Mouse (Mus musculus): Measurements from ENCODE around the gene Ccdc83.
"Not testable (repeated sequence)": the region's sequence is repeated elsewhere in the genome, so short reads cannot be mapped to it uniquely, and the experiment has no call there.

Ccdc83 gene

DNA sequence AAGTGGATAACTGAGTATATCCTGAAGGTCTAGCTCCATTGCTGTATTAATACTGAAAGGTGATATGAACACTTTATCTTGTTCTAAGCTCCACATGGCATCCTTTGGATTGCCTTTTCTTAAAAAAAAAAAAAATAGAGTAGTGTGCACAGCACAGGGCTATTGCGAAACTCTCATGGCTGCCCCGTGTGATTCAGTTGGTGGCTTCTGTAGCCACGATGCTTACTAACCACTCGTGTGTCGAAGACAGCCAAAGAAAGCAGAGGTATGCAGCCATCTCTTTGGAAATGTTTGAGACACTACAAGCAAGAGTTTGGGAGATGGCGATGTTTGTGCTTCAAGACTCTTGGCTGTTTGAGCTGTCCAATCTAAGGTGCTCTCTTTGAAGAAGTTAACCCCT lies 22.4 kb downstream of the Ccdc83 start:
- no peaks in the 10 kb centered on the region for H3K27me3 ChIP-seq (ENCODE audit: insufficient read depth, low read length)
- no peaks in the 10 kb centered on the region for H3K36me3 ChIP-seq (ENCODE audit: insufficient read depth, low read length)
- no peak overlapping the region for H3K4me3 ChIP-seq (replicated peaks; ENCODE audit: low read length)
- H3K4me1 ChIP-seq (replicated peaks; ENCODE audit: low read depth, low read length) = no peaks in the 10 kb centered on the region
- peaks cover 6% of the 10 kb centered on the region; the same call in 1 of the 2 replicates for H3K9me3 ChIP-seq (ENCODE audit: low read length)
- TF ChIP-seq NANOG (IDR thresholded peaks at IDR 0.05; ENCODE audit: borderline replicate concordance, low read length) (no peak), POU5F1 (IDR thresholded peaks at IDR 0.05; ENCODE audit: borderline replicate concordance, low read length) (no peak), CTCF (conservative IDR thresholded peaks at IDR 0.05; ENCODE audit: low read length) (no peak)

DNA sequence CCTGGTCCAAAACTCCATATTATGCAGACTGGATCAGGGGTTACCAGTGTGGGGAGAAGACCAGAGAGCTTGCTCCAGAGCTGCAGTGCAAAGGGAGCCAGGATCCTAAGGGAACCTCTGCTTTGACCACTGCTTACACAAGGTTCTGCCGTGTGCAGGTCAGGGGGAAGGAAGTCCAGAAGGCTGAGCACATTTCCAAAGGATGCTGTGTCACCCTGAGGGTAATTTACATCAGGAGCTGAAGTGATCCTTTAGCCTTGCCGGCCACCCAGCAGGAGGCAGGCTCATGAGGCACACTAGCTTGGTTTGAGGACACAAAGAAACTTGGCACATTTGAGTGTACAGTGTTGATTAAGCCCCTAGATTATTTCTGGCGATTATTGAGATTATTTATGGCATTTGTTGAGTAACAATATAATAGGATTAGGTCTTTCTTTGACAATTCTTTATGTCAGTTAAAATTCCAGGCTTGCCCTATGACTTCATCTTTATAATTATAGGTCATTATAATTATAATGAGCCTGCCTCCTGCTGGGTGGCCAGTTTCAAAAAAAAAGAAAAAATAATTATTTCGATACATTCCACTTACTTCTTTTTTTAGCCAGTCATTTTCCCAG lies 29.2 kb downstream of the Ccdc83 start:
- peaks cover 4% of the 10 kb centered on the region; the same call in 1 of the 2 replicates for H3K4me1 ChIP-seq (replicated peaks; ENCODE audit: low read depth, low read length)
- no peak overlapping the region for H3K4me3 ChIP-seq (replicated peaks; ENCODE audit: low read length)
- H3K36me3 ChIP-seq (ENCODE audit: insufficient read depth, low read length) = no peaks in the 10 kb centered on the region
- peaks cover 3% of the 10 kb centered on the region; the same call in 1 of the 2 replicates for H3K9me3 ChIP-seq (ENCODE audit: low read length)
- H3K27me3 ChIP-seq (ENCODE audit: insufficient read depth, low read length) = peaks cover 3% of the 10 kb centered on the region; the same call in 1 of the 2 replicates
- TF ChIP-seq CTCF (conservative IDR thresholded peaks at IDR 0.05; ENCODE audit: low read length) (no peak), NANOG (IDR thresholded peaks at IDR 0.05; ENCODE audit: borderline replicate concordance, low read length) (no peak), POU5F1 (IDR thresholded peaks at IDR 0.05; ENCODE audit: borderline replicate concordance, low read length) (no peak)

DNA sequence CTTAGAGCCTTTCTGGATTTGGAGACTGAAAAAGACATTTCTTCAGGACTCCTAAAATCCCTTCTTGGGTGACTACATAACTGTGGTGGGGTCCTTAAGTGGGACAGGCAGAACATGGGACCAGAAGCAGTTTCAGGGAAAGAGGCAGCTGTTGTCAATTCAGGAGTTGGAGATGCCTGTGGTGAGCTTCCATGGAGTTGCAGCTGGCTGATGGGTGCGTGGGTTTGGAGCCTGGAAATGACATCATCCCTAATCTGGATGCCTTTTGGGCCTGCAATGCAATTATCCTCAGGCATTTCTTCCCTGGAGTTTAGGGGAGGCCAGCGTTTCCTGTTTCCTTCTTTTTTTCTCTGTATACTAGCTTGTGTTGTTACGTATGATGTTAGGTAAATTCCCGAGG lies 31.7 kb downstream of the Ccdc83 start:
- Histone ChIP-seq H3K4me1 (replicated peaks; ENCODE audit: low read depth, low read length) (peaks cover 4% of the 10 kb centered on the region; the same call in 1 of the 2 replicates), H3K4me3 (replicated peaks; ENCODE audit: low read length) (no peak overlapping the region), H3K27me3 (ENCODE audit: insufficient read depth, low read length) (peaks cover 3% of the 10 kb centered on the region; the same call in 1 of the 2 replicates), H3K36me3 (ENCODE audit: insufficient read depth, low read length) (no peaks in the 10 kb centered on the region), H3K9me3 (ENCODE audit: low read length) (peaks cover 3% of the 10 kb centered on the region; the same call in 1 of the 2 replicates)
- no peak for TF ChIP-seq NANOG (IDR thresholded peaks at IDR 0.05; ENCODE audit: borderline replicate concordance, low read length)
- TF ChIP-seq POU5F1 (IDR thresholded peaks at IDR 0.05; ENCODE audit: borderline replicate concordance, low read length) = no peak
- TF ChIP-seq CTCF (conservative IDR thresholded peaks at IDR 0.05; ENCODE audit: low read length) = no peak

DNA sequence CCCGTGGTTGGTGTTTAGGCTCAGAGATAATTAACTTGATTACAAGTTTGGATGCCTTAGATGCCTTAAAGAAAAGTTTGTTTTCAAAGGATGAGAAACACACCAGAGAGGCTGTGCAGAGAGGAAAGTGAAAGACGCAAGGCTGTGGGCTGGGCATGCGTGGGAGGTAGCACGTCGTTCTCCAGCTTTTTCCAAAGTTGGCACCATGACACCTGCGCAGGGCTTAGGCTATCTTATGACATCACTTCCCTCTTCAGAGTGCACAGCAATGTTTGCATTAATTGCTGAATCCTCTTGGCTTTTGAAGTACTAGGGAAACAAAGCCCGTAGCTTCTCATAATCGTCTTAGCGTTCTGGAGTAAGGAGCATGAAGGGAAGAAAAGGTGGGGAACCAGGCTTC lies 34.1 kb downstream of the Ccdc83 start:
- H3K4me1 ChIP-seq (replicated peaks; ENCODE audit: low read depth, low read length) = peaks cover 3% of the 10 kb centered on the region; the same call in 1 of the 2 replicates
- no peaks in the 10 kb centered on the region for H3K36me3 ChIP-seq (ENCODE audit: insufficient read depth, low read length)
- H3K4me3 ChIP-seq (replicated peaks; ENCODE audit: low read length) = no peak overlapping the region
- TF ChIP-seq NANOG (IDR thresholded peaks at IDR 0.05; ENCODE audit: borderline replicate concordance, low read length) (no peak), POU5F1 (IDR thresholded peaks at IDR 0.05; ENCODE audit: borderline replicate concordance, low read length) (no peak), CTCF (conservative IDR thresholded peaks at IDR 0.05; ENCODE audit: low read length) (no peak)
- peaks cover 3% of the 10 kb centered on the region; the same call in 1 of the 2 replicates for H3K27me3 ChIP-seq (ENCODE audit: insufficient read depth, low read length)
- H3K9me3 ChIP-seq (ENCODE audit: low read length) = peaks cover 3% of the 10 kb centered on the region; the same call in 1 of the 2 replicates

DNA sequence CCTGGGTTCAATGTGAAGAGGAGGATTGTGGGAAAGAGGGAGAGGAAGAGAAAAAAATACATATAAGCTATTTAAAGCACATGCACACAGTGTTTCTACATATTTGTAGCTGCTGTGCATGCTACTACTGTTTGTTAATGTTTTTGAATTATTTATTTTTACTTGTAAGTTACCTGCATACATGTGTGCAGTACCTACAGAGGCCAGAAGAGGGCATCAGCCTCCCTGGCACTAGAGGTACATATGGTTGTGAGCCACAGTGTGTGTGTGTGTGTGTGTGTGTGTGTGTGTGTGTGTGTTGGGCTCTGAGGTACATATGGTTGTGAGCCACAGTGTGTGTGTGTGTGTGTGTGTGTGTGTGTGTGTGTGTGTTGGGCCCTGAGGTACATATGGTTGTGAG lies 36.7 kb downstream of the Ccdc83 start:
- H3K4me3 ChIP-seq (replicated peaks; ENCODE audit: low read length); H3K9me3 ChIP-seq (ENCODE audit: low read length); H3K4me1 ChIP-seq (replicated peaks; ENCODE audit: low read depth, low read length); H3K27me3 ChIP-seq (ENCODE audit: insufficient read depth, low read length); H3K36me3 ChIP-seq (ENCODE audit: insufficient read depth, low read length): not testable (repeated sequence)
- TF ChIP-seq CTCF (conservative IDR thresholded peaks at IDR 0.05; ENCODE audit: low read length) = peak; percentile 67

DNA sequence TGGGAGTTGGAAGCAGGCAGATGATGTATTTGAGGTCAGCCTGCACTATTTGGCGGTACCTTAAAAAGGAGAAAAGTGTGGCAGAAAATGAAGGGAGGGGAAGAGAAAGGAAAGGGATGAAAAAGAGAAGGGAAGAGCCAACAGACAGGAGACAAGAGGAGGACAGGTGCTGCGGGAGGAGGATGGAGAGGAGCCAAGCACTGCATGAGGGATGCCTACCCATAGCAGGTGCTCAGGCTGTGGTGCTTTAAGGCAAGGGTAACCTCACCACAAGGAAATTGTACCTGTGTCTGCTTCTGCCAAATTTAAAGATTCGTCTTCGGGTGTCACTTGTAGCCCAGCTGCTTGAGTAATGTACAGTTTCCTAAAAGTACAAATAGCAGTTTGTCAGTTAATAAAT lies 37.5 kb downstream of the Ccdc83 start:
- Histone ChIP-seq H3K4me1 (replicated peaks; ENCODE audit: low read depth, low read length) (no peaks in the 10 kb centered on the region), H3K9me3 (ENCODE audit: low read length) (no peaks in the 10 kb centered on the region), H3K27me3 (ENCODE audit: insufficient read depth, low read length) (no peaks in the 10 kb centered on the region), H3K4me3 (replicated peaks; ENCODE audit: low read length) (no peak overlapping the region), H3K36me3 (ENCODE audit: insufficient read depth, low read length) (no peaks in the 10 kb centered on the region)
- no peak for TF ChIP-seq NANOG (IDR thresholded peaks at IDR 0.05; ENCODE audit: borderline replicate concordance, low read length)
- TF ChIP-seq CTCF (conservative IDR thresholded peaks at IDR 0.05; ENCODE audit: low read length) = no peak
- TF ChIP-seq POU5F1 (IDR thresholded peaks at IDR 0.05; ENCODE audit: borderline replicate concordance, low read length) = no peak

DNA sequence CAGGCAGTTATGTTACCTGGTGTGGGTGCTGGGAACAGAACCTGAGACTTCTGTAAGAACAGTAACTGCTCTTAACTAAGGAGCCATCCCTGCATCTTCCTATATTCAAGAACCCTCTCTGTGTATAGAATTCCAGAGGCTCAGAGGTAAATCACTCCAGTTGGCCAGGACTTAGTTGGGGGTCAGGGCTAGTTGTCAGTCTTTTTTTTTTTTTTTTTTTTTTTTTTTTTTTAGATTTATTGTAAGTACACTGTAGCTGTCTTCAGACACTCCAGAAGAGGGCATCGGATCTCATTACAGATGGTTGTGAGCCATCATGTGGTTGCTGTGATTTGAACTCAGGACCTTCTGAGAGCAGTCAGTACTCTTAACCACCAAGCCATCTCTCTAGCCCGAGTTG lies 44.1 kb downstream of the Ccdc83 start:
- Histone ChIP-seq H3K27me3 (ENCODE audit: insufficient read depth, low read length) (no peaks in the 10 kb centered on the region), H3K4me1 (replicated peaks; ENCODE audit: low read depth, low read length) (no peaks in the 10 kb centered on the region), H3K9me3 (ENCODE audit: low read length) (no peaks in the 10 kb centered on the region), H3K4me3 (replicated peaks; ENCODE audit: low read length) (no peak overlapping the region), H3K36me3 (ENCODE audit: insufficient read depth, low read length) (no peaks in the 10 kb centered on the region)
- TF ChIP-seq NANOG (IDR thresholded peaks at IDR 0.05; ENCODE audit: borderline replicate concordance, low read length) = no peak
- TF ChIP-seq POU5F1 (IDR thresholded peaks at IDR 0.05; ENCODE audit: borderline replicate concordance, low read length) = no peak
- no peak for TF ChIP-seq CTCF (conservative IDR thresholded peaks at IDR 0.05; ENCODE audit: low read length)

DNA sequence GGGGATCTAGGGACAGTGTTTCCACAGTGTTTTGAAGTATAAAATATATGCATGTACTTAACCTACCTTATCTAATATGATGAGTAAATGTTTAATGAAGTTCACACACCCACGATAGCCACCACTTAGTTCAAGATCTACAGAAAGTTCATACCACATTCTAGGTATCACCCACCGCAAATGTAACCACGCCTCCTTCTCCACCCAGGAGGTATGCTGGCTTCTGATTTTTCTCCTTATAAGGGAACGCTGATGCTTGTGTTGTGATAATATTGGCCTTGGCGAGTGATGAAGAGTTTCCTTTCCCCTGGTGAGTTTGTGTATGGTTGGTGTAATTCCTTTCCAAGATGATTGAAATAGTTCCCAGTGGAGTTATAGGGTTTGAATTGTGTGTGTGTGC lies 47.5 kb downstream of the Ccdc83 start:
- peaks cover 22% of the 10 kb centered on the region for H3K9me3 ChIP-seq (ENCODE audit: low read length)
- TF ChIP-seq CTCF (conservative IDR thresholded peaks at IDR 0.05; ENCODE audit: low read length) (no peak), POU5F1 (IDR thresholded peaks at IDR 0.05; ENCODE audit: borderline replicate concordance, low read length) (no peak), NANOG (IDR thresholded peaks at IDR 0.05; ENCODE audit: borderline replicate concordance, low read length) (no peak)
- H3K4me3 ChIP-seq (replicated peaks; ENCODE audit: low read length) = no peak overlapping the region
- no peaks in the 10 kb centered on the region for H3K36me3 ChIP-seq (ENCODE audit: insufficient read depth, low read length)
- no peaks in the 10 kb centered on the region for H3K4me1 ChIP-seq (replicated peaks; ENCODE audit: low read depth, low read length)
- H3K27me3 ChIP-seq (ENCODE audit: insufficient read depth, low read length) = no peaks in the 10 kb centered on the region

DNA sequence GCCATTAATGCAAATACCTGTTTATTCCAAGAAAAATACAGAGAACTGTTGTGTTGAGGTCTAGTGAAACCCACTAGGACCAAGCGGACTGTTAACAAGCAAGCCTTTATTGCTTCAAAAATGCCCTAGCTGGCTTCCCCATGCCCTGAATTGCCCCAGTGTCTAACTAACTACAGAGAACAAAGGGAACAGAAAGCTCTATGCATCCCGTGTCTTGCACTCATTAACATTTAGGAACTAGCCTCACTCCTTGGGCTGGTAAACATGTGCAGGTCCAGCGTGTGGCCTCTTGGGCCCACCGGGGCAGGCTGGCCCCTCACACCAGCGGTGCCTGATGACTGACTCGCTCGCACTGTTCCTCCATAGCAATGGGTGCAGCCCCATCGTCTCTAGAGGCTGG lies 49.1 kb downstream of the Ccdc83 start:
- Histone ChIP-seq H3K27me3 (ENCODE audit: insufficient read depth, low read length) (no peaks in the 10 kb centered on the region), H3K4me3 (replicated peaks; ENCODE audit: low read length) (no peak overlapping the region), H3K4me1 (replicated peaks; ENCODE audit: low read depth, low read length) (no peaks in the 10 kb centered on the region), H3K36me3 (ENCODE audit: insufficient read depth, low read length) (no peaks in the 10 kb centered on the region), H3K9me3 (ENCODE audit: low read length) (peaks cover 25% of the 10 kb centered on the region)
- no peak for TF ChIP-seq POU5F1 (IDR thresholded peaks at IDR 0.05; ENCODE audit: borderline replicate concordance, low read length)
- TF ChIP-seq CTCF (conservative IDR thresholded peaks at IDR 0.05; ENCODE audit: low read length) = no peak
- TF ChIP-seq NANOG (IDR thresholded peaks at IDR 0.05; ENCODE audit: borderline replicate concordance, low read length) = no peak

All from E14TG2a.4 (cell line).